Mouse (Mus musculus): ENCODE results near the gene Epha3.

DNA sequence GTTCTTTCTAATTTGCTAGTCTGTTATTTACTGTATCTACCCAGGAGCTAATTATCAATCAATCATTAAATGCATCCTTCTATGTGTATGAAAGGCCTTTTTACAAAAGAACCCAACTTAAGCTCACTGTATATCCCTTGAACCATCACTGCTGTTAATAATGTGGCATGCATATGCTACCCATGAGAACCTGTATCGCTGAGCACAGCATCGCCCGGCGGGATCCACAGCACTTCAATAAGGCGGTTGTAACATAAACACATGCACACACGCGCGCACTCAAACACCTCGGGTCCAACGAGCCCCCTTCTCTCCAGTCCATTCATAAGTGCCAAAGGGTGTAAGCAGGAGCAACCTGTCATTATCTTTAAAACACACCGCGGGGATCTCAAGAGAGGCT lies 794 bp downstream of the Epha3 start:
- TF ChIP-seq CTCF (IDR thresholded peaks at IDR 0.05) = no peak
- no peak for TF ChIP-seq POLR2A (IDR thresholded peaks at IDR 0.05; ENCODE audit: insufficient read depth, low read depth, low read length)
